Mouse (Mus musculus) hindbrain, postnatal 0 days (tissue): ENCODE results near the gene Tgfbr3. TPM values are rescaled to one million over a fixed set of nuclear protein-coding genes. Genes with fewer than 3 reads are reported as not detected.
"Not testable (repeated sequence)": the region's sequence is repeated elsewhere in the genome, so short reads cannot be mapped to it uniquely, and the experiment has no call there.

Experiments used
- ATAC-seq: fragments of 200-750 bp; cut with Nextera tagmentation; 2 replicates; pipeline ENCODE4 v1.8.0; 2017; ENCODE audit warnings: mild to moderate bottlenecking, moderate TSS enrichment, moderate library complexity
- DNase-seq: peaks from one replicate; pipeline ENCODE4 v3.0.0-alpha.2; 2015; ENCODE audit warnings: low spot score
- H3K27ac ChIP-seq: fragments of 300-500 bp; sonication (generic); 2 replicates; pipeline ENCODE4 v1.5.1; 2014; ENCODE audit warnings: mild to moderate bottlenecking
- H3K27me3 ChIP-seq: fragments of 300-500 bp; sonication (generic); 2 replicates; pipeline ENCODE4 v1.6.1; 2014; ENCODE audit warnings: low read length, mixed read lengths; ENCODE audit not compliant: insufficient read depth
- H3K36me3 ChIP-seq: fragments of 300-500 bp; sonication (generic); 2 replicates; pipeline ENCODE4 v1.6.1; 2014; ENCODE audit warnings: low read length, mixed read lengths; ENCODE audit not compliant: insufficient read depth
- H3K4me1 ChIP-seq: fragments of 300-500 bp; sonication (generic); 2 replicates; pipeline ENCODE4 v1.6.1; 2014; ENCODE audit warnings: antibody characterized with exemption, low read length, mixed read lengths; ENCODE audit not compliant: insufficient read depth
- H3K4me2 ChIP-seq: fragments of 300-500 bp; sonication (generic); 2 replicates; pipeline ENCODE4 v1.6.1; 2014; ENCODE audit warnings: low read depth, mild to moderate bottlenecking, low read length, moderate library complexity, mixed read lengths
- H3K4me3 ChIP-seq: fragments of 300-500 bp; sonication (generic); 2 replicates; pipeline ENCODE4 v1.5.1; 2014; ENCODE audit warnings: low read length
- H3K9ac ChIP-seq: fragments of 300-500 bp; sonication (generic); replicated peaks from 2 replicates; pipeline ENCODE4 v1.6.1; 2014; ENCODE audit warnings: mild to moderate bottlenecking, low read length, moderate library complexity, mixed read lengths
- H3K9me3 ChIP-seq: fragments of 300-500 bp; sonication (generic); 2 replicates; pipeline ENCODE4 v1.6.1; 2016; ENCODE audit warnings: low read length, mixed read lengths
- CTCF ChIP-seq: IDR thresholded peaks from 2 replicates; pipeline ENCODE4 v1.5.1; 2016; ENCODE audit warnings: antibody characterized with exemption, control low read depth, low read depth
- WGBS: fragments of 180-500 bp; shearing (Covaris S2); extraction: QIAGEN DNeasy Blood & Tissue Kit; methylation state at CpG from one replicate; pipeline ENCODE4 v1.1.7; 2014; 5-methylcytosine and 5-hydroxymethylcytosine counted together
- polyA plus RNA-seq: library from polyadenylated mRNA; unstranded; fragments of >200 nt; fragmentation: Nextera tagmentation; extraction: Ambion mirVana; gene quantifications from 2 replicates; pipeline ENCODE4 v1.2.1, GENCODE M21; 2015
- total RNA-seq: library from RNA; depleted of rRNA; stranded (reverse); fragments of >200 nt; gene quantifications from 2 replicates; pipeline ENCODE4 v1.2.3, GENCODE M21; 2014

The Tgfbr3 gene
- total and polyA plus RNA-seq, 2 experiments from 2014 or later = 4.8 to 21.7 TPM

- no peak overlapping the region for H3K27ac ChIP-seq
- H3K4me2 ChIP-seq = no peak overlapping the region
- no peaks in the 10 kb centered on the region for H3K9me3 ChIP-seq
- no peak for TF ChIP-seq CTCF
- no peak overlapping the region for H3K4me3 ChIP-seq
- DNase-seq = no peak
- H3K4me1 ChIP-seq = 0 out of 2 replicates have a peak, but pooled peaks cover 6% of the 10 kb centered on the region
- WGBS = 72% methylated on average over 14 of the region's 14 CpGs
- H3K9ac ChIP-seq = no peak overlapping the region
- no peak for ATAC-seq
- no peaks in the 10 kb centered on the region for H3K27me3 ChIP-seq
- H3K36me3 ChIP-seq = no peaks in the 10 kb centered on the region
Observed at GRCm38 (mm10) chr5:107233366-107234354, 55.8 kb downstream of the Tgfbr3 start.

GRCm38 (mm10) chr5:107230189-107230588 lies 59.2 kb downstream of the Tgfbr3 start:
- Histone ChIP-seq H3K27me3 (no peaks in the 10 kb centered on the region), H3K4me1 (no peaks in the 10 kb centered on the region), H3K9me3 (no peaks in the 10 kb centered on the region), H3K9ac (no peak overlapping the region), H3K4me2 (no peak overlapping the region), H3K27ac (no peak overlapping the region), H3K36me3 (no peaks in the 10 kb centered on the region), H3K4me3 (no peak overlapping the region)
- 88% methylated on average over 6 of the region's 6 CpGs for WGBS
- ATAC-seq (no peak), DNase-seq (no peak)
- no peak for TF ChIP-seq CTCF

- no peak overlapping the region for H3K27ac ChIP-seq
- no peaks in the 10 kb centered on the region for H3K27me3 ChIP-seq
- H3K9ac ChIP-seq = no peak overlapping the region
- H3K4me3 ChIP-seq = no peak overlapping the region
- no peaks in the 10 kb centered on the region for H3K9me3 ChIP-seq
- TF ChIP-seq CTCF = no peak
- no peaks in the 10 kb centered on the region for H3K36me3 ChIP-seq
- no peak for DNase-seq
- no peak overlapping the region for H3K4me2 ChIP-seq
- H3K4me1 ChIP-seq = no peaks in the 10 kb centered on the region
- no peak for ATAC-seq
- 76% methylated on average over 9 of the region's 9 CpGs for WGBS
Observed at GRCm38 (mm10) chr5:107229037-107229436, 60.4 kb downstream of the Tgfbr3 start.

- H3K9me3 ChIP-seq = no peaks in the 10 kb centered on the region
- no peaks in the 10 kb centered on the region for H3K4me1 ChIP-seq
- ATAC-seq = no peak
- TF ChIP-seq CTCF = no peak
- H3K27ac ChIP-seq = no peak overlapping the region
- no peak for DNase-seq
- H3K4me2 ChIP-seq = no peak overlapping the region
- H3K36me3 ChIP-seq = no peaks in the 10 kb centered on the region
- no peak overlapping the region for H3K9ac ChIP-seq
- no peaks in the 10 kb centered on the region for H3K27me3 ChIP-seq
- H3K4me3 ChIP-seq = no peak overlapping the region
Observed at GRCm38 (mm10) chr5:107227580-107227979, 61.8 kb downstream of the Tgfbr3 start.

- no peaks in the 10 kb centered on the region for H3K27me3 ChIP-seq
- H3K27ac ChIP-seq = no peak overlapping the region
- H3K9ac ChIP-seq = no peak overlapping the region
- H3K4me1 ChIP-seq = peaks cover 10% of the 10 kb centered on the region
- H3K36me3 ChIP-seq = no peaks in the 10 kb centered on the region
- no peak overlapping the region for H3K4me2 ChIP-seq
- ATAC-seq (no peak), DNase-seq (no peak)
- no peaks in the 10 kb centered on the region for H3K9me3 ChIP-seq
- no peak for TF ChIP-seq CTCF
- WGBS = 78% methylated on average over 7 of the region's 7 CpGs
- H3K4me3 ChIP-seq = no peak overlapping the region
Observed at GRCm38 (mm10) chr5:107224820-107225417, 64.5 kb downstream of the Tgfbr3 start.

GRCm38 (mm10) chr5:107224151-107224550 lies 65.3 kb downstream of the Tgfbr3 start:
- WGBS = 74% methylated on average over 5 of the region's 5 CpGs
- no peaks in the 10 kb centered on the region for H3K36me3 ChIP-seq
- H3K4me2 ChIP-seq = no peak overlapping the region
- DNase-seq = no peak
- peaks cover 10% of the 10 kb centered on the region for H3K4me1 ChIP-seq
- TF ChIP-seq CTCF = no peak
- H3K9me3 ChIP-seq = no peaks in the 10 kb centered on the region
- H3K4me3 ChIP-seq = no peak overlapping the region
- H3K27ac ChIP-seq = no peak overlapping the region
- no peaks in the 10 kb centered on the region for H3K27me3 ChIP-seq
- no peak for ATAC-seq
- H3K9ac ChIP-seq = no peak overlapping the region

- not testable (repeated sequence) for H3K4me3 ChIP-seq, DNase-seq, ATAC-seq, H3K9me3 ChIP-seq, H3K4me2 ChIP-seq, H3K4me1 ChIP-seq, H3K27ac ChIP-seq, H3K36me3 ChIP-seq, H3K9ac ChIP-seq, H3K27me3 ChIP-seq
- whole genome bisulfite sequencing = 90% methylated on average over 2 of the region's 2 CpGs
Observed at GRCm38 (mm10) chr5:107223483-107223882, 65.9 kb downstream of the Tgfbr3 start.
